Mouse (Mus musculus): ENCODE data around the gene Itih2.

DNA sequence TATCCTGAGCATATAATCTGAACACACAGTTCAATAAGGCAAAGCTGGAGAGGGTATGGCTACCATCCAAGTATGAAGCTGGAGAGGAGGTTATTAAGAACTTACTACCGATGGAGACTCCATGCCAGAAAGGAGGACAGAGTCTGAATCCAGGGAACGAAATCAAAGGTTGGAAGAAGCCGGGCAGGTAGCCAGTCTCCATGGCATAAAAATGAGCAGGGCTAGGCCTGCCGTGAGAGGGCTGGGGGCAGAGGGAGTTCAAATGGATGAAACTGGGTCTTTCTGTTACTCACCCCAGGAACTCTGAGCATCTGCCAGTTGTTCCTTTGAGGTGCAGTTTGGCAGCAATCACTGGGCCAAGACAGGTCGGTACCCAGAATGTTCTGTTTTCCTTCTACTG, 9.3 kb upstream of the Itih2 start:
- TF ChIP-seq POLR2A (IDR thresholded peaks at IDR 0.05; ENCODE audit: insufficient read depth, low read depth, low read length) (no peak), CTCF (IDR thresholded peaks at IDR 0.05; ENCODE audit: insufficient read depth, low read depth, low read length) (no peak)
